Mouse (Mus musculus) layer of hippocampus, adult 2 months (tissue): ENCODE measurements at regions not wholly inside any gene's neighbourhood (a gene's known extent, or its start where the extent isn't known, plus 50 kb on each side); places are given as distances from the start of the nearest gene placed in this dataset.

Source experiments
- DNase-seq, 2 experiments: peaks; one replicate each; pipeline ENCODE4 v3.0.0; 2022; ENCODE audit warnings: low spot score in 2 of 2
- H3K27ac ChIP-seq: fragments of 200-600 bp; 2 replicates; pipeline ENCODE4 v1.8.1; 2022
- H3K4me3 ChIP-seq: fragments of 200-600 bp; 2 replicates; pipeline ENCODE4 v1.8.1; 2022; ENCODE audit warnings: mild to moderate bottlenecking
- CTCF ChIP-seq: fragments of 200-600 bp; conservative IDR thresholded peaks from 2 replicates; pipeline ENCODE4 v1.8.1; 2022; ENCODE audit warnings: antibody characterized with exemption, mild to moderate bottlenecking, moderate library complexity

- DNase-seq: peak; percentile 7 to 22
- TF ChIP-seq CTCF: peak; percentile 80
- no peak overlapping the region for H3K4me3 ChIP-seq
- H3K27ac ChIP-seq: no peak overlapping the region
These were observed 284.3 kb upstream of the Kynu start for GRCm38 (mm10) chr2:43270802-43271201.

GRCm38 (mm10) chr2:43272080-43272479 is 283.0 kb upstream of the Kynu start:
- no peak for DNase-seq
- no peak for TF ChIP-seq CTCF
- no peak overlapping the region for H3K27ac ChIP-seq
- H3K4me3 ChIP-seq: no peak overlapping the region

GRCm38 (mm10) chr2:43274012-43274411 is 281.1 kb upstream of the Kynu start:
- H3K4me3 ChIP-seq: no peak overlapping the region
- DNase-seq: no peak
- TF ChIP-seq CTCF: no peak
- H3K27ac ChIP-seq: no peak overlapping the region

- TF ChIP-seq CTCF: no peak
- Histone ChIP-seq H3K27ac (no peak overlapping the region), H3K4me3 (no peak overlapping the region)
- no peak for DNase-seq
These were observed 259.3 kb upstream of the Kynu start for GRCm38 (mm10) chr2:43295801-43296200.

- H3K27ac ChIP-seq: no peak overlapping the region
- TF ChIP-seq CTCF: no peak
- no peak overlapping the region for H3K4me3 ChIP-seq
- peak in 1 of 2 experiments; percentile 34 for DNase-seq
These were observed 231.3 kb upstream of the Kynu start for GRCm38 (mm10) chr2:43323836-43324235.

- Histone ChIP-seq H3K27ac (no peak overlapping the region), H3K4me3 (no peak overlapping the region)
- no peak for DNase-seq
- TF ChIP-seq CTCF: no peak
These were observed 190.8 kb upstream of the Kynu start for GRCm38 (mm10) chr2:43364301-43364700.

- TF ChIP-seq CTCF: no peak
- no peak overlapping the region for H3K4me3 ChIP-seq
- no peak for DNase-seq
These were observed 189.3 kb upstream of the Kynu start for GRCm38 (mm10) chr2:43365812-43366211.

GRCm38 (mm10) chr2:43403348-43403747 is 151.8 kb upstream of the Kynu start:
- TF ChIP-seq CTCF: no peak
- H3K4me3 ChIP-seq: no peak overlapping the region
- DNase-seq: no peak
- no peak overlapping the region for H3K27ac ChIP-seq

More at GRCm38 (mm10) chr2:43365812-43366211, 189.3 kb upstream of the Kynu start:
- H3K27ac ChIP-seq: no peak overlapping the region

- Histone ChIP-seq H3K27ac (no peak overlapping the region), H3K4me3 (no peak overlapping the region)
- TF ChIP-seq CTCF: no peak
- DNase-seq: no peak
These were observed 150.8 kb upstream of the Kynu start for GRCm38 (mm10) chr2:43404163-43404967.

- no peak overlapping the region for H3K27ac ChIP-seq
- no peak overlapping the region for H3K4me3 ChIP-seq
- TF ChIP-seq CTCF: no peak
- DNase-seq: no peak
These were observed 117.9 kb upstream of the Kynu start for GRCm38 (mm10) chr2:43437251-43437650.

GRCm38 (mm10) chr2:43455158-43455873 is 99.8 kb upstream of the Kynu start:
- no peak overlapping the region for H3K4me3 ChIP-seq
- no peak overlapping the region for H3K27ac ChIP-seq
- no peak for TF ChIP-seq CTCF
- DNase-seq: no peak

- Histone ChIP-seq H3K27ac (no peak overlapping the region), H3K4me3 (no peak overlapping the region)
- TF ChIP-seq CTCF: no peak
- DNase-seq: no peak
These were observed 86.0 kb upstream of the Kynu start for GRCm38 (mm10) chr2:43469161-43469560.

GRCm38 (mm10) chr2:43469893-43470292 is 85.2 kb upstream of the Kynu start:
- H3K27ac ChIP-seq: no peak overlapping the region
- DNase-seq: no peak
- H3K4me3 ChIP-seq: no peak overlapping the region
- no peak for TF ChIP-seq CTCF

GRCm38 (mm10) chr2:43478494-43478893 is 76.6 kb upstream of the Kynu start:
- no peak for DNase-seq
- Histone ChIP-seq H3K4me3 (no peak overlapping the region), H3K27ac (no peak overlapping the region)
- no peak for TF ChIP-seq CTCF
